Mouse (Mus musculus) kidney, adult 9 months (tissue): ENCODE data around the gene Tenm2.

Source experiments
- DNase-seq: peaks from one replicate; pipeline ENCODE4 v3.0.0; 2022

Gene Tenm2

DNA sequence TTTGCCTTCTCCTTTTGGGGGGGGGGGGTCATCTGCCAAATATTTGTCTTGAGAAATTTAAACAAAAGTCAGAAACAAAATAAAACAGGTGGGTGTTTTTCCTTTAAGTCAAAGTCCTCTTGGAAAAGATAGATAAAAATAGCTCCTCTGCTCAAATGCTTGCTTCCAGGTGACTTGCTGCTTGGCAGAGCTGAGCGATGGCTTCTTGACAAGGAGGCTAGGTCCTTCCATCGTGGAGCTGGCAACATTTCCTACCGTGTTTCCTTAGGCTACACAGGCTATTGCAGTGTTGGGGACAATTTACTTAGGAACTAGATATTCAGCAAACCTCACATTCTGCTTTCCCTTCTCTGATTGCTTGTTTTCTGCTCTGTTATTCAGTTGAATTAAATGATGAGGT, 342.7 kb downstream of the Tenm2 start:
- no peak for DNase-seq

DNA sequence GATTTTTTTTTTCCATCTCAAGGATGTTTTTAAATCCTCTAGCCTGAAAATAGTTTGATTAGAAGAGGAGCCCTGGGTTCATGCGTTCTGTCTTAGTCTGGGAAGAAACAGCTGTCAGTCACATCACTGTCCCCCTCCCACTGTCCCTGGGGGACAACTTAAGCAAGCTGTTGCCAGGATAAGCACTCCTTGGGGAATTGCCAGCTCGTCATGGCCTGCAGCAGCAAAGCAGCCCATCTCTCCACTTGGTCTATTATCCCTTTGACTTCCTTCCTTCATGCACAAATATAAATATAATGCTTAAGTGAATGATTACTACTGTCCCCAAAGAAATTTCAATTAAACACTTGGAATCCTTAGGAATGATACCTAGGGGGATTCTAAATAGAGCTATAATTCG, 344.7 kb downstream of the Tenm2 start:
- no peak for DNase-seq

DNA sequence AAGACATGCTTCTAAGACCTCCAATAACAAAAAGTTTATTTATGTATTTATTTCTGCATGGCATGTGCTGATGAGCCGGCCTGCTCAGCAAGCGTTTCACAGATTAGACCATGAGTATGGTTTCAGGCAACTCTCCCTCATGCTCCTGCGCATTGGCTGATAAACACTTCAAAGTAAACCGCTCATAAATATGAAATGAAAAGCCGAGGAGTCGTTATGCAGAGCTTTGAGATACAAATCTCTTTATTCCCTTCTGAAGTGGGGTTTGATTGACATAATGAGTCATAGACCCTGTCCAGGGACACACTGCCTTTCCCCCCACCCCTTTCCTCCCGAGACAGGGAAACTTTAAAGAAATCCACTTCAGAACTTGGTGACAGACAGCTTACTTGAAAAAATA, 348.3 kb downstream of the Tenm2 start:
- DNase-seq, result no peak

DNA sequence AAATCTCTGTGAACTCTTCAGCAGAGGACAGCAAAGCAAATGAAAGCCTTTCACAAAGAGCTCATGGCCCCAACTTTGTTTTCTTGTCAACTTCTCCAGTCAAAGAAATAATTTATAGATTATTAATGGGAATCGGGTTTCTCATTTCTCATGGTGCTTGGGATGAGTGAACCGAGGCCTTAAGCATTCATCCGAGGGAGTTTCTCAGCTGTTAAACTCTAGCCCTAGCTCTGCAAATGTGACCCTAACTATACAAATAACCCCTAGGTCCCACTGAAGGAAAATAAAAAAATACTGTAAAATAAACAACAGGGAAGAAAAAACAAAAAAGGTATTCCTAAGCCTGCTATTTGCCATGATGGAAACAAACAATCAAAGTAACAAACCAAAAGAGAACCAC, 349.6 kb downstream of the Tenm2 start:
- DNase-seq, result no peak

DNA sequence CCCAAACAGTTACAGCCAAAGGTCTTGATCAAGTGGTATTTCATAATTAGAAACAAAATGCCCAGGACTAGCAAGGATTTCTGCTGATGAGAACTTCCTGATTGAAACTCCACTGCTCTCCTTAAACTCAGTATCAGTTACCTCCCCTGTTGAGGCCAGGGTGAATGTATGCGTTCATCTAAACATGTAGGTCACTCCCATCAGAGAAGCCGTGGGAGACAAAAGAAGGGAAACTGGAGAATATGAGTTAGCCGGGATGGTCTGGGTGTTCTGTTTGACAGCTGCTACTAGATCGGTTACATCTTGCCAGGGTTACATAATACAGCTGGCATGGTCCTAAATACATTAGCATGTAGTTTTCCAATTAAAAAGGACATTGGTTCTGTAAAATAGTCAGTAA, 362.8 kb downstream of the Tenm2 start:
- no peak for DNase-seq

DNA sequence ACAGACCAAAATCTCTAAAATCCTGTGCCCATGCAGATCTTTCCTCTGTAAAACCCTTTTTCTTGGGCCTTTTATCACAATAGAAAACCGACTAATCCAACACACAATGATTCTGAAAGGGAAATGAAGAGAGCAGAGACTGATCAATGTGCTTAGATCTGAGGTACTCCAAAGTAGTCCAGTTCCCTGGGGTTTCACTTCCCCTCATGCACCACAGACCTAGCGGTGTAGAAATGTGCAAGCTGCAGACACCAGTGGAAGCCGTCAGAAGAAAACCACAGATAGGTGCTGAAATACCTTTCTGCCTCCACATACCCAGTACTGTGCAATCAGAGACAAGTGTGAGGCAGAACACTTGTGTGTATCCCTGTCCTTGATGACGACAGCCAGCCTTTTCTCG, 365.2 kb downstream of the Tenm2 start:
- DNase-seq, result no peak

DNA sequence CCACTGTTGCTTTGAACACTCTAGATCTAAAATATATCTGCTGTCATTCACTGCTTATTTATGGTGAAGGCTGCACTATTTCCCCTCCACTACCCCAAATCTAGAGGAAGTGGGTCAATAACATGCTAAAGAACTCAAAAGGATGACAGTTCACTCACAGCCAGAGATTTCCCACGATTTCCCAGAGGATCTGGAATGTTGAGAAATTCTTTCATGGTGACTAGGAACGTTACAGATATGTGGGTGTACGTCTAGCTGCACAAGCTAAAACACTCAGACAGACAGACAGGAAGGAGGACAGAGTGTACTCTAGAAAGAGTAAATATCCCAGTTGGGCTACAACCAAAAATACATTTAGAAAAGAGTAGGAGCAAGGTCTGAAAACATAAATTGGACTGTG, 384.1 kb downstream of the Tenm2 start:
- DNase-seq, result no peak

DNA sequence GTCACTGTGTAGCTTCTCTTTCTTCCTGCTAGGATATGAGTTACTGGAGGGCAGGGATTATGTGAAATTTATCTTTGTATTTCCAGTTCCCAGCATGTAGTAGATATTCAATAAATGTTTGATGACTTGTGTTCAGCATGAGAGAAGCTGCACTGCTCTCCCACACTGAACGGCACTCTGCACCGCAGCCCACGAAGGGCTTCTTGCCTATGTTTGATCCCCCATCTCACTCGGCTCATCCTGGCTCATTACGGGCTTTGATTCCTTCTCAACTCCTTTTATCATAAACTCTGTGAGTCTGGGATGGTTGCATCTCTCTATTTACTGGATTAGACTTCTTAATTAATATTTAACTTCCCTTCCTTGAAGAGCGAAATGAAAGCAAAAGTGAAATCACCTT, 388.3 kb downstream of the Tenm2 start:
- DNase-seq, result peak; percentile 3

DNA sequence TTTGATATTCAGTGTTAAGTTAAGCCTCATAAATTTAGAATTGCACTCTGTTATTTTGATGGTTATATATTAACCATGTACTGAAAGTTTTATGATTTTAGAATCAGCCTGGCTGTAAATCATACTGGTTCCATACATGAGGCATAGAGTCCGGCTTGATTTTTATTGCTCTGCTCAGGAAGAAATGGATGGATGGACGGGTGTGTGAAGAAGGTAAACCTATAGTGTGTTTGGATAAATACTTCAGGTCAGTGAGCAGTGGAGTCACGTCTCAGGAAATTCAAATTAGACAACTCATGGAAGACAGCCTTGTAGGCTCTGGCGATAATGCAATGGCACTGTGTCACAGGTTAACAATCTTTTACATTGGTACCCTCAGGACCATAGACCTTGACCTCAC, 402.9 kb downstream of the Tenm2 start:
- DNase-seq, result no peak

DNA sequence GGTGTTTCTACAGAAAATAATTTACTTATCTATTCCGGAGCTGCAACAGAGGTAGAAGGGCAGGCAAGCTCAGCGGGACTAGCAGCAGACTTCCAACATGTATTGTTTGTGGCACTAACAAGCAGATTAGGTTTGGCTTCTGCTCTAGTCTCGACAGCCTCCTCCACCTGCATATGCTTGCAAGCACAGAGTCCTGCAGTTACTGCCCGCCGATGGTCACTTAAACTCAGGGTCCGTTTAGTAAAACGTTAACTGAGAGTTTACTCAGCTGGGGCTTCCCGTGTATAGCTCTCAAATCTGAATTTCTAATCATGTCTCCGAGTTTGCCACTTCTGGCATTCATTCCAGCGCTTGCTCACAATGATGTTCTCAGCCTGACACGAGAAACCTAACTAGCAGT, 404.3 kb downstream of the Tenm2 start:
- peak; percentile 28 for DNase-seq

DNA sequence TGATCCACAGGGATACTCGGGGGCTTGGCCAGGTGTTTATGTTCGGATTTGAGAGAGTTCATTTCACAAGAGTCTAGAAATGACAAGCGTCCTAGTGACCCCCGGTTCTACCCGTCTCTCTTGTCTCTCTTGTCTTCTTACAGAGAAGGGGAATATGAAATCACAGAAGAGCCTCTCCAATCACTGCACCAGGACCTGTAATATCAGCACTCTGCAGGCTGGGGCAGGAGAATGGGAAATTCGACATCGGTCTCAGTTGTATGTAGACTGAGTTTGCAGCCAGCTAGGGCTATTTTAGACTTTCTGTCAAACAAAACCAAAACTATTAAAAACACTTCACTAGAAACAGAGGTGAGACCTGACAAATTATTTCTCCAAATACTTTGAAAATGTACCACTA, 411.1 kb downstream of the Tenm2 start:
- no peak for DNase-seq

DNA sequence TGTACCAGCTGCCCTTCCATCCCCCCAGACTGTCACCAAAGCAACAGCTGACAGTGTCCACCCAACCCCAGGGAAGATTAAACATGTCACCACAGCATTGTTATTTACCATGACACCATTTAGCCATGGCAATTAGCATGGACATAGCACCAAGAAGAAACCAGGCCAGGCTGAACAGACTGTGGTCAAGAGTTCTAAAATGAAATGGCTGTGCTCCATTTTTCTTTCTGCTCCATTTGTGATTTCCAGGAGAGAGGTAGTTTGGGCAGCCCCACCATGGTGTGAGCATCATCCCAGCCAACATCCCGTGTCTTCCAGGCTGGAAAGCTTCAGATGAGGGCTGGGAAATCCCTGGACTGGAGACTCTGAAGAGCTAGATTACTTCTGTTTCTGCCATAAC, 431.1 kb downstream of the Tenm2 start:
- no peak for DNase-seq

DNA sequence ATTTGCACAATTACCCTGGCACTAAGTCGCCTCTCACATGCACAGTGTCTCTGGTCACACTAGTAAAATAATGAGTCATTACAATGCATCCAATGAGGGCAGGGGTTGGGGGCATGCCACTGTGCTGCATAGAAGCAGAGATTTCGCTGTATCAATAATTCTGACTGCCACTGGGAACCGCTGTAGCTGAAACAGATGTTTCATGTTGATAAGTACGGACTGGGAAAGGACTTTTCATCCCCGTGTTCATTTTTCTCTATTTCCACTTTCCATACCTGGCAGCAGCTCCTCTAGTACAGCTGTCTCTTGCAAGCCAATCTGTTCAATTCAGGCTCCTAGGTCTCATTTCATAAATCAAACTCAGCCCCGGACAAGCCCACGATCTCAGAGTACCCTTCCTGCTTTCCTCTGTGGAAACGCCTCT, 433.5 kb downstream of the Tenm2 start:
- no peak for DNase-seq

DNA sequence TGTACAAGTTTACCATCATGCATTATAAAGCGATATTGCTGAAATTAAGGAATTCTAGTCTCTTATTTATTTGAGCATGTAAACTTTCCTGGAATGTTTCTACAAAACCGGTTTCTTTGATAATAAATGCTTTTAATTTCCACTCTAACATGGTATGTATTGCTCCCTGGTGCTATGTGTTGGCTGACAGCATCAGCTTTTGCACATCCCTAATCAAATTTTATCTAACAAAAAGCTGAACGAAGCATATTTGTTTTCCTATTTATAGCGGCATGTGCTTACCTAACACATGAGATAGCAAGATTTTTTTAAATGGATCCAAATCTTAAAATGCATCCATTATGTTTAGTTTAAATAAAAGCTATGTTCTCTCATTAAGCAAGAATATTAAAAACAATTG, 434.1 kb downstream of the Tenm2 start:
- no peak for DNase-seq

DNA sequence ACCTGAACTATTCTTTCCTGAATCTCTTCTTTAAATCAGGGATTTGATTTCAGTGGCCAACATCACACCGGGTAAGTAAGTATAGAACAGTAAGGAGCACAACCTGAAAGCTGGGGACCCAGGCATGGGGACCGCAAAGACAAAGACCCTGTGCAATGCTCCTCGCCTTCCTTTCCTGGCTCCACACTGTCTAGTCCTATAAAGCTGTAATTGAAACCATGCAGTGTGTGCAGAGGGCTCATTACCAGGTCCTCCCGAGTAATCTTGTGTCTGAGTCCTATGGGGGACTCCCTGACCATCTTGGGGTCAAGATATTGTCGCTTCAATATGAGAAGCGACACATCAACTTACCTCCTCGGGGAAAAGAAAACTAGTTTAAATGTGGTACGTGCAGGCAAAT, 436.4 kb downstream of the Tenm2 start:
- DNase-seq, result no peak

DNA sequence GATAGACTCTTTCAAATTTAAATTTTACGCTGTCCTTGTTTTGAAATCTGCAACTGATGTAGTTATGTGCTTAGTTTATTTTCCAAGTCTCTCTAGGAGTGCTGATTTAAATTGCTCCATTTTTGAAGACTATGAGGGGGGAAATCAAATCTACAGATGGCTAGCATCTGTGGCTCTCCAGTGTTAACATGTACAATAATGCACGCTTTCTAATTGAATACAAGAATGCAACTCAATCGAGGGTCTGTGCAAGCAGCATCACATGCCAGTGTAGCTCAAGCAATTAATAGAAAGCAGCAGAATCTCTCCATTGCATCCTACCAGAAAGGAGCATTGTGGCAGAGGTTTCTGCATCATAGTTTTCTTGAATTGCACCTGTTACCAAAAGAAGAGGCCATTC, 477.8 kb downstream of the Tenm2 start:
- no peak for DNase-seq

DNA sequence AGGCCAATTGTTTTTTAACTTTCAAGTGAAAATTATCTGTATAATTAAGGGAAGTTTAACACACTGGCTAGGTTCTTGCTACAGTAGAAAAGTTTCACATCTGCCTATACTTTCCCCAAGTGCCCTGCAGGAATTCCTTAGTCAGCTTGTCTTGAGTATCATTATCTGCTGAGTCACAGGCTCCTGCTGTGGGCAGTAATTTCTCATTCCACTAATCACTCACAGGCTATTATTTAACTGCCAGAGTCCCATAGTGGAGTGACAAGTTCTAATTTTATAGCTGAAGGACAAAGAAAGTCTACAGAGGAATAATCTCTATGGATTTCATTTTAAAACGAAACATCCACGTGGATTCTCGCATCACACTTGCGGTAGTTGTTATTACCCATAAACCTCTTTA, 489.5 kb downstream of the Tenm2 start:
- no peak for DNase-seq

DNA sequence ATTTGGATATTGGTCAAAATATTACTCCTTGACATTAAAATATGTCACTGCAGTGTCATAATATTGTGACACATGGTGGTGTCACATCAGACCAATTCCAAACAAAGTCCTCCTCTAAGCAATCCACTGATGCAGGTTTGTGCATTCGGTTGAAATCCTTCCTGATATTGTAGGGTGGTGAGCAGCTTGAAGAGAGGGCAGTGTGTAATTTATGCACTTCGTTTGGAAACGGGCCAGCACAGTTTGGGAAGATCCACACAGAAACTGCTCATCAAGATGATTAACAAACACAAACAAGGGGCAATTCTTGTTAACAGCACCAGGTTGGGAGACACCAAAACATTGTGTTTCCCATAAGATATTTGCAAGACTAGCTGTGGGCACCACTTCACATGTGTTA, 508.0 kb downstream of the Tenm2 start:
- DNase-seq, result no peak

DNA sequence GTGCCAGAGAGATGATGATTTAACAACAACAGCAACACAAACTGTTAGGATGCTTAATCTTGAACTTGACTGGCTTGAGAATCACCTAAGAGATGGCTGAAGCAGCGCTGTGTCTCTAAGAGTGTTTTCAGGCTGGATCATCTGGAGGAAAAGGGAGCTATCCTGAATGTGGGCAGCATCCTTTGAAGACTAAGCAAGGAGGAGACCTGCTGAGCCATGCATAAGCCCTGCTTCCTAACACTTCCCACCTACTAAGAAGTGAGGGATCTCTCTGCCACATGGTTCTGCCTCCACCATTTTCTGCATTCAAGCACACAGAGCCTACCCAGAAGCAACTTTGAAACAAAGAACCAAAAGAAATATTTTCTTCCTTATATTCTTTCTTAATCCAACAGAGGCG, 532.9 kb downstream of the Tenm2 start:
- no peak for DNase-seq

DNA sequence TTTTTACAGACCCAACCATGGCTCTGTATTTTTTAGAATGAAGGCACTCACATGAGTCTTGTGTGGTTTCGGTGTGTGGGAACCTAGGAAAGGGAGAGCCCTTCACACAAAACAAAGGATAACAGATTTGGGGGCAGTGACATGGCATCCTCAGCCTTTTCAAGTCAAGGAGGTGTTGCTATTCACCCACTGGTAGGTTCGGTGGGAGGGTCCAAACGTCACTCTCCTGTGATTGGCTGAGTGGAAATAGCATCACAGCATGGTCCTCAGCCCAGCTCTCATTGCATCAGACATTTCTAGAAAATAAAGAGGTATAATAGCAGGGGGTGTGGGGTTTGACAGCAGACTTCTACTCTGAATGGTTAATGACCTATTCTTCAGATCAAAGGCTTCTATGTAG, 534.8 kb downstream of the Tenm2 start:
- DNase-seq, result no peak

DNA sequence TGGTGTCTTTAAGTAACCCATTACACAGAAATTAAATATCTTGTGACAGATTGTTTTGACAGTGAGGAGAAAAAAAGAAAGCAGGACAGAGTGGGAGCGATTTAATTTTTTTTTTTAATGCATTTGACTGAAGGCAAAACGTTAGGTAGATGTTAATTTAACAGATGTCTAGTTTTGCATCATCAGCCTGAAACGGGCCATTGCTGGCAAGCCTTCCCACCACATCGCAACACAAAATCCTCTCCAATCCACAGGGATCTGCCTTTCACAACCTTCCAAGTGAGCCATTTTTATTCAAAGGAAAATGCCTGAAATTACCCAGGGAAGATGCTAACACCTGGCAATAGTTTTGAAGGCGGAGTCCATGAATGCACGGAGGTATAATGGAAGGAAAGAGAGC, 535.6 kb downstream of the Tenm2 start:
- DNase-seq, result no peak

DNA sequence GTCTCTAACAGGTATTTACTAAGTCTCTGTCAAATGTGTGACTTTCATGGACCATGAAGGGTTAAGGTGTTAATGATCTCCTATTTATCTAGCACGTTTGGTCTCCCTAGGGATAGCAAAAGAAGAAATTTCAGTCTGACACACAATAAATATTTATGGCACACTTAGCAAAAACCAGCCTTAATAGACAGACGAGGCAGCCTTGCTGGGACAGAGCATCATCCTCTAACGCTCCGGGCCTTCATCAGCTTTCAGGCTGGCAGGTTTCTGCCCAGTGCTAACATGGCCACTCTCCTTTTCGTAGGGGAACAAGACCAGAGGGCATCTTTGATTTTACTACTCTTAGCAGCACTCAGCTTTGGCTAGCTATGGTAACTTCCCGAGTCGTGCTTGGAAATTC, 537.5 kb downstream of the Tenm2 start:
- DNase-seq, result no peak

DNA sequence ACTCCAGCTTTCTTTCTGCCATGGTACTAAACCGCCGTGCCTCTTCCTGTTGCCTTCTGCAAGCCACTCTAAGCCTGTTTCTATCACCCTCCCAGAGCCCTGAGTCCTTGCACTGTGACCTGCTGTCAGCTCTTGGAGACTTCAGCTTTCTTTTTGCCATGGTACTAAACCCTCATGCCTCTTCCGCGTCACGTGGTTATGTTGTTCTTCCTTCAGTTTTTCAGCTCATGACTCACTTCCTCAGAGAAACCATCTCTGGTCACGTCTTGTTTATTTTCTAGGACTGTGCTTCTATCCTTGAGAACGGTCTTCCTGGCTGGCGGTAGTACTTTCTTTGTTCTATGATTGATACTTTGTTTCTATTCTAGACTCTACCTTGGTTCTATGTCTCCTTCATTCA, 537.9 kb downstream of the Tenm2 start:
- no peak for DNase-seq

DNA sequence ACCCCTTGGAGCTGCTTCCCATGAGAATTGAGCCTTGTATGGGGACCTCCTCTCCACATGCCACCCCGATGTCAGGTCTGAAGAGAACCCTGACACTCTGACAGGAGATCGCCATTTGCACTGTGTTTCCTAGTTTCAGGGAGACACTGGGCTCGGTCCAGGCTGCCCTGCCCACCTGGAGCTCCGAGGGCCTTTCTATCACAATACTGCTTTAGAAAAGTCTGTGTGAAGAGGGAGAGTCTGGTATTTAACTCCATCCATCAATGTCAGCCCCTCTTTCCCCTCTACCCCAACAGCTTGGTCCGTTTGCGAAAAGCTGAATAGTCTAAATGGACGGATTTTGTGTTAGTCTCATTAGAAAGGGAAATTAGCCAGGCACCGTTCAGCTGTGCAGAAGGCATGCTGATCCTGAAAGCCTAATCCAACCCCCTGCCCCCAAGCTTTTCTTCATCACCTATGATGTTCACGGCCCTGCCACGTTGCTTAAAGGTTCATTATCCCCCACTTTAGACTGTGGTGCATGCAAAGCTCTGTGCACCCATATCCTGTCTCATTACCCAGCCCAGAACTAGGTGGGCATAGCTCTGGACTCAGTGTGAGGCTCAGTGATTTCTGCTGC, 538.6 kb downstream of the Tenm2 start:
- DNase-seq, result no peak

DNA sequence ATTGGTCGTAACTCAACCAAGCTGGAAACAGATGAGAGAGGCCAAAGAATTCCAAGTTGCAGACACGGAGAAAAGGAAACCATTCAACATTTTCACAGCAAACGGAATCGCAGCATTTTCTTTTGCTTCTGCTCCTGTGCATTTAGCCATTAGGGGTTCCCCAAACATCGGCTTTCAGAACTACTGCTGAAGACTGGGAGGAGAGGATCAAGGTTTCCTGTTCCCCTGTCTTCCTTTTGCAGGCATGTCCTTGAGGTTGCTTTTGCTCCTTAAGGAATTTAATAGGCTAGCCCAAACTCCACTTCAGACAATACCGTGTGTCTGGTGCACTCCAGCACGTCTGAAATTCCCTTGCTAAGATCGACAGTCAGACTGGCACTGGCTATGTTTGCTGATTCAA, 541.0 kb downstream of the Tenm2 start:
- no peak for DNase-seq

DNA sequence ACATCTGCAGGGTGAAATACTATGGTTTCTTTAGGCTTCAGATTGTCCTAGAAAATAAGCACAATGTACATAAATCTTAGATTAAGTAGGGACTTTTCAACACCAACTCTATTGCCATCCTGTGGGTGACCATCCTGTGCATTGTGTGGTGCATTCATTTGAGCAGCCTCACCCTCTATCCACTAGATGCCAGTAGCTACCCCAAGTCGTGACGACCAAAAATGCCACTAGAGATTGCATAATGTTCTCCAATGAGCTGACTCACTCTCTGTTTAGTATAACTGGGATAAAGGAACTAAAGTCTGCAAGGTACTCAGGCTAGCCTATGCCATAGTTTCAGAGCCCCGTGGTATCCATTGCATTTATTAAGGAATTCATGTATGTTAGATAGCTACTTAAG, 543.1 kb downstream of the Tenm2 start:
- peak; percentile 13 for DNase-seq
